Mouse (Mus musculus): ENCODE results near the gene Plekhg1. TPM values are rescaled to one million over a fixed set of nuclear protein-coding genes. Genes with fewer than 3 reads are reported as not detected.

The Plekhg1 gene
- total RNA-seq, 1 experiment from 2014 or later = 9.8 TPM

Other genes starting within 250 kb of the Plekhg1 start
- gene Iyd, start 200.1 kb upstream of the Plekhg1 start, total RNA-seq (2021) = 1.1 and 17.9 TPM in 2 replicates
- 7.8 and 11.8 TPM in 2 replicates for gene Mthfd1l, start 232.8 kb downstream of the Plekhg1 start, total RNA-seq (2021)

All from adrenal gland, postnatal 14 days (tissue).